Mouse (Mus musculus): ENCODE data around the gene Mamdc2.

Mamdc2 gene

DNA sequence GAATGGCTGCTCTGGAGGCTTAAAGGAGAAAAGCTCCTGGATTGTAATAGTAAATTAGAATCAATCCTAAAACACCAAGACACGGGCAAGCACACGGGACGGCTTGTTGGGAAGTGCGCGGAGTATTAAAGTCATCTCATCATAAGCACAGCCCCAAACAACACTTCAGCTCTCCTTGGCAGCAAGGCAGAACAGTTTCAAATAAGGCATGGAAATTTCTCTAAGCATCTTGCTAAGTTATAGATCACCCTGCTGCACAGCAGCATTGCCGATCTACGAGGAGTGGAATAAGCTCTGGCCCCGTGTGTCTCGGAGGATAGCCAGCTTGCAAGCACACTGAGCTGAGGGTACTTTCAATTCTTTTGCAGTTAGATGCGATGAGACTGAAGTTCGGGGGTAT is 13.8 kb downstream of the Mamdc2 start:
- ATAC-seq (ENCODE audit: low TSS enrichment) = no peak

DNA sequence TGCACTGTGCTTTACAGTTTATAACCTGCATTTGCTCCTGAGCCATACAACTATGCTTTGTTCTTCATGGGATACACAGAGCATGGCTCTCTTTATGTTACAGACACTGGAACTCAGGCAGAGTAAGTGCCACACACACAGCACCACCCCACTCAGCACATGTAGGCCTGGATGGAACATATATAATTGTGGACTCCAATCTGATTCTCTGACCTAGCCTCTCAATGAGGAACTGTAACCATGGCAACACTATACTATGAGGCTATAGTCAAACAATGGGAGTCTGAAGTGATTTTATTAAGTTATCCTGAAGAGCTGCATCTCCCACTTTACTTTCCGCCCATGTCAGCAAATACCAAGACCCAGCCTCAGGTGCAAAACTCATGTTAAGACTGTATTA is 30.6 kb downstream of the Mamdc2 start:
- ATAC-seq (ENCODE audit: low TSS enrichment) = no peak

DNA sequence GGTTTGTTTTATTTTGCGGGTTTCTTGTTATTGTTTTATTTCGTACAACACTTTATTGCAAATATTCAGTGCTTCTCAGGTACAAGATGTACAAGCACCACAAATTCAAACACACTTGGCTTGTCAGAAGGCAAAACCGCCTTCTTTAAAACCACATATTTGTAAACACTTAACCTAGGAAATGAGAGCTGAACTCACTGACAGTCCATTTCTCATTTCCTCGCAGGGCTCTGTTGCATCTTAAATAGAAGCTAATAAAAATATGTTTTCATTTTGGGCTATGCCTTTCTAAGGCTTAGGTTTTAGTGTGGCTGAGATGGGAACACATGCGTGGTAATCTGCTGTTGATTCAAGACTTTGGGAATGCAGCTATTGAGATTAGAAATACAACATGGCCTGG is 37.4 kb downstream of the Mamdc2 start:
- no peak for ATAC-seq (ENCODE audit: low TSS enrichment)

DNA sequence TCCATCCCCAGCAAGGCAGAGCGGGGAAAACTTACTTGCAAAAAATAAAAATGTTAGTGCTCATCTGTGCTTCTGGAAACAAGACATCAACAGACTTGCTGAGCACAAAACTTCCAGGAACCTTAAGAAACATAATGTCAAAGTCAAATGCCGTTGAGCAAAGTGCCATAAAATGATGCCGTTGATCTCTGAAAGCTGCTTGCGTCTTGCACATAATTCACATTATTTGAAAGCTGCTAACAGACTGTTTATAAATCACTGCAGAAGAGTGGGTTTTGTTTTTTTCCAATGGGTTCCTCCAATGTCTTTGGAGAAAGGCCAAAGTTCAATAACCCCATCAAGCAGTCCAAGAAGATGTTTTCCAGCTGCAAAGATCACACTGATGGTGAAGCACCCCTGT is 37.9 kb downstream of the Mamdc2 start:
- no peak for ATAC-seq (ENCODE audit: low TSS enrichment)

DNA sequence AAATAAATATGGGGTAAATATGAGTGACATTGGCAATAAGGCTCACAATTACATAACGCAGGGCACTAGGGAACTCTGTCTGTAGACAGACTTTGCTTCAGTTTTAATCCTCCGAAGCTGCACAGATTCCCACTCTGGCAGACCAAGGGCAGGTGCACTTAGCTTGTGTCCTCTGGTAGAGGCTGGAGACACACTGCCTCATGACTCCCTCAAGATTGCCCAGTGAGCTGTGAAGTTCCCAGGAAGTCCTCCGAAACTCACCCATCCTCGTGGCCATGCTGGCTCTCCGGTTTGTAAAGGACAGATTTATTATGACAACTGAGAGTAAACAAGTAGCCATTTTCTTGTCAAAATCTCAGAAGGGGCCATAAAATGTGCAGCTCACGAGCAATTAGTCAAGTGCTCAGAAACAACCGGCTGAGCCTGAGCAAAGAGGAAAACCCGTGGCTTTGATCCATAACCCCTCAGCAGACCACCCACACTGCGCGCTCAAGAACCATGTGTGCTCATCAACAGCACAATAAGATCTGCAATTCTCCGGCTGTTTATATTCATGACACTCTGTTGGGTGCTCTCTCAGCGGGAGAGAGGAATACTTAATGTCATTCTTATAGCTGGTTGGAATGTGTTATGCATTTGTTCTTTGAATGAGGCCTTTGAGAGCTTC is 46.6 kb downstream of the Mamdc2 start:
- no peak for ATAC-seq (ENCODE audit: low TSS enrichment)

DNA sequence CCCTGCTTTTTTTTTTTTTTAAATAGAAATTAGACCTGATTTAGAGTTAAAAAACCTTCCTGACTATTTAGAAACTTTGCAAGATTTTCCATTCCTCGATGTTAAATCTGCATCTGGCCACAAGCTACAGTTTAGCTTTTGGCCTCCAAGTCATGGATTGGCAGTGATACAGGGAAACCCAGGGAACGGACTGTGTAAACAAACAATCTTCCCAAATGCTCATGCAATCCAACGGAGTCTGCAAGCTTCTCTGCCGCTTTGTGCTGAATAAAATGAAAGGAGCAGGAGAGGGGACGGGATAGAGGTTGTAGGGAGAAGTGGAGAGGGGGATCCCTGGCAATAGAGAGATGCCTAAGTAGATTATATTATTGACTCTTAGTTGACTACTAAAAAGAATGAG is 47.8 kb downstream of the Mamdc2 start:
- no peak for ATAC-seq (ENCODE audit: low TSS enrichment)

DNA sequence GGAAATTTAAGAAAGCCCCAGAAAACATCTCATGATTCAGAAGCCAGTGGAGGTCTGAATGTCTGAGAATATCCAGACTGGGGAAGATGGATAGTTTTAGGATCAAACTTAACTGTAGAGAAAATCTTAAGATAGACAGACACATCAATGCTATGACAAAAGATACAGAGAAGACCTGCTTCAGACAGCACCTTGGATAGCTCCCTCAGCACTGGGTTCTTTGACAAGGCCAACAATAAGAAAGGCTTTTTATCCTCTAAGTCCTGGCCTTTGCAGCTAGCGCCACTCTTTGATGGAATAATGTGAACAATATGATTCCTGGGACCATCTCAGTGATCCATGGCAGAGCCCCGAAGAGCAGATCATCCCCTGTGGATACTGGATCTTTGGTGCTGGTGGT is 52.3 kb downstream of the Mamdc2 start:
- no peak for ATAC-seq (ENCODE audit: low TSS enrichment)

DNA sequence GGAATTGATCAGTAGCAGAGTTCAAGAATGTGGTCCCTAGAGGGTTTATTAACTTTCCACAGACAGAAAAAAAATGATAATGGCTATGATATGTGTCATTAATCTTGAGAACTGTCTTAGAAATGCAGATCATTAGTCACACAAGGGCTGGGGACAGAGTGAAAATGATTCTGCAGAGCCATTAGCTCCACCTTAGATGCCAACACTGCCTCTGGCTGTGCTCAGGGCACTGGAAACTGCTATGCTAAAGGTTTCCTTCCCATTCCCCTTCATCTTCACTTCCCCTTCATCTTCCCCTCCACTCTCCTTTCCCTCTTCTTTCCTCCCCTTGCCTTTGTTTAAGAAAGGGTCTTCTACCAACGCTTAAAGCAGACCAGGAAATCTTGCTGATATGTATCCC is 53.6 kb downstream of the Mamdc2 start:
- no peak for ATAC-seq (ENCODE audit: low TSS enrichment)

DNA sequence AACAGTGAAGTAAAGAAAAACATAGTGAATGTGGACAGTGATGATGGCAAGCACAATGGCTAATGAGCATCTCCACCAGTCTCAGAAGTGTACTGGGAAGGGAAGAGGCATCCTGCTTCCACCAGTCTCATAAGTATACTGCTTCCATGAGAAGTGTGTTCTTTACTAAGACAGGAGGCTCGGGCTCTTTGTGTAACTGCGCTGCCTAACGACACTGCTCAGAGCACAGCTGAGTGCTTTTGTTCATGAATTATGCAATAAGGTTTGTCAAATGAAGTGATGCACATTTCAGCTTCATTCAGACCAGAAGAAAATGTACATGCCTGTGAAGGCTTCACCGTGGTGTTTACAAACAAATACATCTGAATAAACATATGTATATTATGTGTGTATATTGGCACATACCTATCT is 59.4 kb downstream of the Mamdc2 start:
- ATAC-seq (ENCODE audit: low TSS enrichment) = peak; percentile 73; the same call in 1 of the 2 replicates

DNA sequence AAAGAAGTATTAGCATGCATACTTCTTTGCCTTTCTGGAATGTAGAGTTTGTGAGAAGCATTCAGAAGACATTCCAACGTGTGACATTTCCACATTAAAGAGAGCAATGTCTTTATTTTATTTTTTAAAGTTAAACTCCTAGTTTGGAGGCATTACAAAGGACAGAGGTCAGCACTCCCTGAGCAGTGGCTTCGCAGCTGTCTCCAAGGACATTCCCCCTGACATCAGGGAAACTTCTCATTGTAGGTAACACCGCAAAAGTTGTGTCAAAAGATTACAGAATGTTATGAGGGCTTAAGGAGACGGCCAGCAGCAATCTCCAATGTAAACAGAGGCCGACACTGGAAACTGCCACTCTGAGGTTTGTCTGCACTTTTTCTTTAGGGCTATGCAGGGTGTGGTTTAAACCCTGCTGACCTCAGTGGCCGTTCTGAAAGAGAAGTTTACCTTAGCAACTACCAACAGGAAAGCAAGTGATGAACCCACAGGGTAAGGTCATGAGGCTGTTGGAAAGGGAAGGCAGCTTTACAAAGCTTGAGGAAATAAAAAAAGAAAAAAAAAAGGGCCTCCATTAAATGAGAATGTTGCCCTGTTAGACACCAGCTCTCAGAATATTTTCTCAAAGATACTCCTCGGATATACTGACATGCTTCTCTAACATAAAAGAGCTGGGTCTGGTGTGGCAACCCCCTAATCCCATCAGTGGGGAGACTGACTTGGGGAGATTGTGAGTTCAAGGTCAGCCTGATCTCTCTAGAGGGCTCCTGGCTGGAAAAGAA is 60.0 kb downstream of the Mamdc2 start:
- no peak for ATAC-seq (ENCODE audit: low TSS enrichment)

DNA sequence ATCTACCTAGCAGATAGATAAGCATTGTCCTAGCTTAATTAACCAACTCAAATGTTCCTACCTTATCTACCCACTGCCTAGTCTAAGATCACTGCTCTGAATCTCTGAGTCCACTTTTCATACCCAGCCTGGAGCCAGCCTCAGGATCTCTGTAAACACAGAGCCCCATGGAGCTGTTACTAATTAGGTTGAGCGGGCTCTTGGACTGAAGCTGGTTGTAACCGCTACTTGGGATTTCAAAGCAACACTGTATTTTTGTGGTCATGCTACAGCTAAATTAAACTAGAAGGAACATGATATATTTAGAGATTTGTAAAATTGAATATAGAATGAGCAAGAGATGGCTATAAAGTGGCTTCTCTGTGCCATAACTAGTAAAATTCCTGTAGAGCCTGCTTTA is 65.8 kb downstream of the Mamdc2 start:
- ATAC-seq (ENCODE audit: low TSS enrichment) = peak; percentile 46

DNA sequence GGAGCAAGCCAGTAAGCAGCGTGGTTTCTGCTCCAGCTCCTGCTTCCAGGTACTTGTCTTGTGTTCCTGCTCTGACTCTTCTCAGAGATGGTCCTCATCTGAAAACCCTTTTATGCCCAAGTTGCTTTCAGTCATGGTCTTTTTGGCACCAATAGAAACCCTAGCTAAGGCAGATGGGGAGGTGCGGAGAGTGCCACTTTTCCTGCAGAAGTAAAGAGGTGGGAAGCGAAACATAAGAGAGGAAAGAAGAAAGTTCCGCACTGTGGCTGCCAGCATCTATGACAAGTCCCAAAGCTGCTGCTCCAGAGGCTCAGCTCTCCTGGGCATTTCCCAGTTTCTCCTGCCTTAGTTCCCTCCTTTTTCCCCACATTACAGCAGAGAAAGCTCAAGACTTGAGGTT is 67.3 kb downstream of the Mamdc2 start:
- ATAC-seq (ENCODE audit: low TSS enrichment) = peak; percentile 76

DNA sequence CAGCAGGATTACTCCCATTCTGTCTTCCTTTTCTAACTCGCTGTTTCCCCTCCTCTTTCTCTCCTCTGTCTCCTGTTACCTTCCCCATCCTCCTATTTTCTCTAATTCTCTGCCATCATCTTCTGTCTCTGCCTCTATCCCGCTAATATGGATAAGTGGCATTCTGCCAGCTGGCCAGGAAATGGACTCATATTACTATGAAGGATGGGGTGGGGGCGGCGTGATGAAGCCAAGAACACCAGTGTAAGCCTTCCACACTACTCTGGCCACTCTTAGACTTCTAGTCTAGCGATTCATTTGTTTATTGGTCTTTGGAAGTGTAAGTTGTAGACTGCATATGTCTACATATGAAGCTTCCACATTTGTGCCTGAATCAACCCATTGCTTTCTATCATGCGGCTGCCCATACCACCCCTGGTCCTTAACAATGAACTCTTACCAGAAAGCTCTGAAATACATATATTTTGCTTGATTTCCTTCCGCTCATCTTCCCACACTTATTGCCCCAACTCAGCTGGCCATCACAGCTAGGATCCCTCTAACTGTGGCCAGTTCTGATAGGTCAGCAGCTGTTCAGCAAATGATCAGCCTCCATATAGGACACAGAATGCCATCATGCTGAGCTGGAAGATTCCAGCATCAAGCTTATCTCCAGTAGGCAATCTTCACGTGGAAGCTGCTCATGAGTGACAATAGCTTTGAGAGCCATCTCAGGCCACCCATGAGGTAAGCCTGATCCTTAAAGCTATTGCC is 68.3 kb downstream of the Mamdc2 start:
- ATAC-seq (ENCODE audit: low TSS enrichment) = no peak

DNA sequence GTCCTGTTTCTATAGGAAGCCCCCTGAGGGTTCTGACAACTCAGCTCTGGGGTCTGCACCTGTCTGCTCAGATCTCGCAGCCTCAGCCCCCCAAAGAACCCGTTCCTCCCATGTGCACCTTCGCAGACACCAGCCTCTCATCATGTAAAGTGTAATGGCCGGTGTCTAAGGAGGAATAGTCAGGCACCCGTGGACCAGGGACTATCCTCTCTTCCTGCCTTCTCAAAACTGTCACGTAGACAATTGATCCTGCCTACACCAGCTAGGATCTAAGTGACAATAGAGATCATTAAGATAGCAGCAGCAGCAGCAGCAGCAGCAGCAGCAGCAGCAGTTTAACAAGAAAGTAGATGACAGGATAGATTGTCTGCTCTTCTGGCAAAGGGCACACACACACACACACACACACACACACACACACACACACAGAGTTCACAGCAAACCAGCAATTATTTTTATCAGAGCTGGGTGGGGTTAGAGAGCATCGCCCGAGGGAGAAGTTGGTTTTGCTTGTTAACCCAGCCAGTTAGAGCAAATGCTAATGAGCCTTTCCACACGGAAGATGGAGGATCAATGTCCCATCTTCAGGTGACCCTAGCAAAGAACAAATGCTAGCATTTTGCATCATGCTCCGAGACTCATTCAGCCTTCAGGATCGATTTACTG is 71.6 kb downstream of the Mamdc2 start:
- no peak for ATAC-seq (ENCODE audit: low TSS enrichment)

DNA sequence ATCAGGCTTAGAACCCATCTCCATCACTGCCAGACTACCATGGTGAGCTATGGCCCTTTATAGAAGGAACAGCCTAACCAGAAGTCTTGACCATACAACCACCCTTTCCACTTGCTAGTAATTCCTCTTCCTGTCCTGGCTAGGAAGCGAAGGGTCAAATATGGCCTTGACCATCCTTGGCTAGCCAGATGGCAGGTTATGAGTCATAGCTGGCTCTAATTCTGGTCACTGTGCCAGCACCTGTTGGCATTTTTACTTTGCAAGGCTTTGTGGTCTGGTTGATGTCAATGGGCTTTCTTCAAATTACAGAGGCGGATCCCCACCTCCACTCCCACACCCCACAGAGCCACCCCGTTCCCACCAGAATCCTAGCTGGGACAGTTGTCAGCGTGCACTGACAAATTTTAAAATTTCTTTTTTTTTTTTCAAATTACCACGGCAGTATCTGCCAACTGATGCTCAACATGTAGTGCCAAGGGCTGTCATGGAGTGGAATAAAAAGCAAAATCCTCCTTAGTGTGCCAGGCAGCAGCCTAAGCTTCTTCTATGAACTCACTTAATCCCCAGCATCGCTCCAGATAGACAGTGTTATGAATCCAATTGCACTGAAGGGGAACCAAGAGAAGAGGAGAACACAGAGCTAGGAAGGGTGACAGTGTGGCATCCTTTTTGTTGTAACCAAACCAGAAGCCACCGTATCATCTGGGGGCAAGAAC is 73.1 kb downstream of the Mamdc2 start:
- ATAC-seq (ENCODE audit: low TSS enrichment) = peak; percentile 50

DNA sequence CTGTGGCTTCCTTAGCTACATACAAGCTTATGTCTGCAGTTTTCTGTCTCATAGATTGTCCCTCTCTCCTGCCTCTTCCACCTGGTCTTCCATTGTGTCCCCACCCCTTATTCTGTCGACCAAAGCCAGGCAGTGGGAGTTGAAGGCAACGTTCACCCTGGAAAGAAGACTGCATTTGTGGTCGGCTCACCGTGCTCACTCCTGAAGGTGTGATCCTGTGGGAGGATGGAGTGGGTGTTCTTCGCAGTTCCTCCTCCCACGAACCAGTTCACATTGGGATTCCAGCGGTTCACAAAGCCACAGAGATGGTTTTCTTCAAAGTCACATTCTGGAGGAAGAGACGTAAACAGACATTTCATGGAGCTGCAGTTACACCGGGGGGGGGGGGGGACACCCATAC is 74.5 kb downstream of the Mamdc2 start:
- ATAC-seq (ENCODE audit: low TSS enrichment) = peak; percentile 73

DNA sequence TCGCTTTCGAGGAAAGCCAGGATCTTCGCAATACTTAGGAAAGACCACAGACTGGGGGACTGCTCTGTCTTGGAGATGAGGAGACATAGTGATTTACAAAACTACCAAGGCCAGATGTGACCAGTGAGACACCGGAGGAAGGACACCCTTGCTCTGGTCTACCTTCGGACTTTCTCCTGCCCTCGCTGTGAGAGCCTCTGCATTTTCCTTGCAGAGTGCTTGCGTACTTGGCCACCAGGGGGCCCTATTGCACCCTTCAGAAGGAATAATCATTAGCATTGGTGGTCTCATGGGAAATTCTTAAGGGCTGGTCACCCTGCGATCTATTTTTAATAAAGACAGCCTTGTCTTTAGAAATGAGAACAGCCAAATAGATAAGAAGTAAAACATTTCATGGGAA is 75.0 kb downstream of the Mamdc2 start:
- peak; percentile 72 for ATAC-seq (ENCODE audit: low TSS enrichment)

DNA sequence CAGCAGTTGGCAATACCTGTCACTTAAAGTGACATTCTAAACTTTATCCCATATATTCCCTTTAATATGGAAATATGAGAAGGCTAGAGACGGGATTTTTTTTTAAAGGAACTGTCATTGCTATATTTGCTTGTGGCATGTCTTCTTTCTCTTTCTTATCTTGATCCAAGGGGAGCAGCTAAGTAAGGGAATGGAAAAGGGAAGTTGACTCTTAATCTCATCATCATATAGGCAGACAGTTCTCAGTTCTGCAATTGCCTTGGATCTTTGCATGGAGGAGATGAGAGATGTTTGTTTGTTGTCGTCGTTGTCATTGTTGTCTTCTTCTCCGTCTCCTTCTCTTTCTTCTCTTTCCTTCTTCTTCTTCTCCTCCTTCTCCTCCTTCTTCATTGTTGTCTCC is 79.0 kb downstream of the Mamdc2 start:
- no peak for ATAC-seq (ENCODE audit: low TSS enrichment)

DNA sequence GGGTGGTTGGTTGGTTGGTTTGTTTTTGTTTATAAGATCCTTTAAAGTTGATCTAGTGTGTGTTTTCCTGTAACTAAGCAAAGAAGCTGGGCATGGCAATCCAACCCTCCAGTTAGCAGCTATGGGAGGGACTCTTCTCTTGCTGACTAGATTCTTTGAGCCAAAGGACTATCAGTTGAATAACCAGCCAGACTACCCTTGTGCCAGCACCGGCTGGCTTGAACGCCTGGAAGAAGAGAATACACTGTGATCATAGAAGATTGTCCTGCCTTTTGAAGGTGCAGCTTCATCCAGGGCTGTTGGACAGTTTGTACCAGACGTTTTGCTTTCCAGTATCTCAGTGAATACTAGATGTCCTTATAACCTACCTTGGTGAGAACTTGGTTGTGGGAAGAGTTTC is 86.2 kb downstream of the Mamdc2 start:
- ATAC-seq (ENCODE audit: low TSS enrichment) = no peak

DNA sequence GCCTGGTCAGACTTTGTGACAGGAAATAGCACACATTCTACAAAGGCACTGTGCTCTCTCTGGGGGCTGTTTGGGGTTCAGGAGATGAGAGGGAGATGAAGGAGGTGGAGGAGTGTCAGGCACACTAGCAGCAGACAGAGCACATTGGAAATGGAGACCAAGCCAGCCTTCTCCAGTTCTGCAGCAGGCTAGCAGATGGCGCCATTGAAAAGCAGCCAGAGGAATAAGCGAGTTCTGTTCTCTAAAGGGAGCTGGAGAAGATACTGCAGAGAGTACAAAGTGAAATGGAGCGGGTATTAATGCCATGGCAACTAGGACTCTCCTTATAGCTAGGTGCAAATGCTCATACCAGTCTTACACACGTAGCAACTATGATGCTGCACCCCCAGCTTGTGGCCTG is 87.1 kb downstream of the Mamdc2 start:
- ATAC-seq (ENCODE audit: low TSS enrichment) = peak; percentile 98

DNA sequence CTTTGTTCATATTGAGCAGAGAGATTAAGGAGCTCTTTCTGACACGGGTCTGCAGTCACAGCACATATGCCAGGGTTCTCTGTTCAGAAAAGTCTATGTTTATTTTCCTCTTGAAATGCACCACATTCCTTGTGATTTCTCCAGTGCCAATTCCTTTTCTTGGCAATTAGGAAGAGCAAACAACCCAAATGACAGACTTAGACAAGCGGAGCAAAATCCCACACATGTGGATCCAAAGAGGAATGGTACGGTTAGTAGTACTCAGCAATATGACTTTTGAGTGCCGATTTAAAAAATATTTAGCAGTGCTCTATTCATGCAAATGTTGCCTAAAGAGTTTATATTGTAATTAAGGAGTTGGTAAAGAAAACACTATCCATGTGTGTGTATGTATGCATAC is 87.7 kb downstream of the Mamdc2 start:
- ATAC-seq (ENCODE audit: low TSS enrichment) = peak; percentile 24; the same call in 1 of the 2 replicates

DNA sequence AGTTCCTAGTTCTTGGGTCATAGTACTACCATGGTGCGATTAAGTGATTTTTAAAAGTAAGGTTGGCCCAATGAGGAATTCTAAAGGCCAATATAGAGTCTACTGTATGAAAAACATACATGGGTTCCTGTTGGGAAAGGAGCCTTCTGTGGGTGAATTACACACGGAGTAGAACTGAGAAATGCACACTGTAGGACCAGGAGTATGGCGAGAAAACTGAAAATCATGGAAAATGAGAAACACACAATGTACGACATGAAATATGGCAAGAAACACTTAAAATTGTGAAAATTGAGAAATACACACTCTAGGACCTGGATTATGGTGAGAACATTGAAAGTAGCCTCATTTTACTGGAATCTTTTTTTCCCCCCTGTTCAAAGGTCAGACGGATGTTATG is 91.0 kb downstream of the Mamdc2 start:
- no peak for ATAC-seq (ENCODE audit: low TSS enrichment)

Measured in frontal cortex, adult (tissue).